ENCODE assay signal across 30 mouse cellular contexts in the genomic region with DNA sequence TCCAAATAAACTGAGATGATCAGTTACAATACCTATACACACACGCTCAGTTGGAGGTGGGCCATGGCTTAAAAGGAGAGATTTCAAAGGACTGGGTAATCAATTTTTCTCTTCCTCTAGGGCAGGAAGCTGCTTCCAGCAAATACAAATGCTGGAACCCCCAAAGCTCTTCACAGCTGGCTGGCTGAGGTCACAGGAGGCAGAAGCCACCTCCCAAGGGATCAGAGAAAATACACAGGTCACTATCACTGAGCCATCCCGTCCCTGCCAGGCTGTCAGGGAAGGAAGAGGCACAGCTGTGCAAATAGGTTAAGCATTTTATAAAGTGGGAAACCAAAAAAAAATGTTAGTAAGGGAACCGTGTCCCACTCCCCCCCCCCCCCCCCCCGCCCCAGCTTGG.
DNase-seq lines count a peak whose midpoint lies in the region; ATAC-seq and TF ChIP-seq lines count a peak whose summit lies in the region.
"Had no signal": no experiment of that assay in that cellular context is flagged by ENCODE, and none has a peak within 500 bp of the region (broad histone marks: within the 10 kb centered on the region; RNA-seq: fewer than 3 reads in every experiment).

No protein-coding gene starts in this region.

- H3K4me1 ChIP-seq in kidney, embryonic 14.5 days (ENCODE audit: control insufficient read depth, insufficient read depth, low read length), result peaks cover 24% of the 10 kb centered on the region
- peaks cover 2% of the 10 kb centered on the region; the same call in 1 of the 2 replicates for H3K4me1 ChIP-seq in midbrain, embryonic 11.5 days (ENCODE audit: control insufficient read depth, insufficient read depth, low read length)
- peaks cover 1% of the 10 kb centered on the region; the same call in 1 of the 2 replicates for H3K4me1 ChIP-seq in midbrain, postnatal 0 days (ENCODE audit: insufficient read depth, low read length)
- H3K4me1 ChIP-seq in CH12.LX (ENCODE audit: control insufficient read depth in 1 of 2, insufficient read depth in 2 of 2), result peaks cover 6 to 59% of the 10 kb centered on the region in 2 experiments; a peak in 3 of 4 replicates

- no peak for TF ChIP-seq EP300 in CH12.LX (IDR thresholded peaks at IDR 0.05; ENCODE audit: low read length)

- TF ChIP-seq CTCF in midbrain, postnatal 0 days (IDR thresholded peaks at IDR 0.05), result no peak
- no peak for TF ChIP-seq CTCF in CH12.LX (conservative IDR thresholded peaks at IDR 0.05 in 1 of 2, IDR thresholded peaks at IDR 0.05 in 1 of 2; ENCODE audit: low read depth in 2 of 2, low read length in 2 of 2)

- in situ Hi-C loops in CH12.LX (cut with MboI; ENCODE audit: low pct_ligation_motif_present, low pct_unique_long_range_greater_than_20kb, low sequenced_read_pairs), result loop anchor here (5.0 to 25.0 kb wide), 2 partner anchors 198 to 637 kb away; no protein-coding TSS in a partner anchor

- WGBS in kidney, embryonic 14.5 days, result 20% methylated on average over 4 of the region's 4 CpGs
- 45% methylated on average over 3 of the region's 4 CpGs for WGBS in midbrain, embryonic 11.5 days
- 48% methylated on average over 4 of the region's 4 CpGs for WGBS in midbrain, postnatal 0 days

- no peak for TF ChIP-seq RAD21 in CH12.LX (IDR thresholded peaks at IDR 0.05; ENCODE audit: low read depth, low read length)

- no peaks in the 10 kb centered on the region for H3K79me2 ChIP-seq in CH12.LX (replicated peaks; ENCODE audit: control insufficient read depth, extremely low read depth, insufficient read depth, poor library complexity, severe bottlenecking)

- H3K27me3 ChIP-seq in kidney, embryonic 14.5 days (ENCODE audit: control insufficient read depth, insufficient read depth, low read length), result no peaks in the 10 kb centered on the region
- H3K27me3 ChIP-seq in midbrain, embryonic 11.5 days (ENCODE audit: control insufficient read depth, insufficient read depth, low read length), result no peaks in the 10 kb centered on the region
- H3K27me3 ChIP-seq in midbrain, postnatal 0 days (ENCODE audit: insufficient read depth, low read length), result no peaks in the 10 kb centered on the region
- H3K27me3 ChIP-seq in CH12.LX (replicated peaks), result no peaks in the 10 kb centered on the region
- H3K27me3 ChIP-seq: embryonic facial prominence, embryonic 13.5 days; forebrain, embryonic 15.5 days; heart, embryonic 15.5 days; hindbrain, embryonic 13.5 days; limb, embryonic 15.5 days; liver, embryonic 13.5 days had no signal

- no peak for TF ChIP-seq POLR2A in CH12.LX (IDR thresholded peaks at IDR 0.05; ENCODE audit: low read depth, low read length)

- H3K9me3 ChIP-seq in kidney, embryonic 14.5 days (ENCODE audit: control insufficient read depth, low read length), result no peaks in the 10 kb centered on the region
- H3K9me3 ChIP-seq in midbrain, embryonic 11.5 days (ENCODE audit: control insufficient read depth, low read length), result no peaks in the 10 kb centered on the region
- no peaks in the 10 kb centered on the region for H3K9me3 ChIP-seq in midbrain, postnatal 0 days (ENCODE audit: low read length)
- no peaks in the 10 kb centered on the region for H3K9me3 ChIP-seq in CH12.LX (replicated peaks; ENCODE audit: low read length)
- H3K9me3 ChIP-seq: embryonic facial prominence, embryonic 13.5 days; forebrain, embryonic 10.5 days; forebrain, embryonic 15.5 days; heart, embryonic 10.5 days; heart, embryonic 15.5 days; hindbrain, embryonic 13.5 days; limb, embryonic 10.5 days; limb, embryonic 15.5 days; liver, embryonic 13.5 days had no signal

- dilution Hi-C loops in CH12.LX (cut with MboI; ENCODE audit: extremely low pct_ligation_motif_present, extremely low pct_unique_long_range_greater_than_20kb, low sequenced_read_pairs), result no loop called here

- no peak for DNase-seq in kidney, postnatal 10 days
- DNase-seq in midbrain, embryonic 11.5 days (ENCODE audit: low spot score, missing footprints), result peak; percentile 79
- DNase-seq in midbrain, postnatal 0 days (ENCODE audit: low spot score), result no peak
- peak; percentile 29 for DNase-seq in CH12.LX (ENCODE audit: extremely low read depth)
- DNase-seq in mesoderm, embryonic 11.5 days (ENCODE audit: low read depth, low spot score), result peak; percentile 56
- DNase-seq in left cerebral cortex, postnatal 25 days (ENCODE audit: low spot score in 2 of 2), result no peak
- DNase-seq in adrenal gland, postnatal 10 days, result no peak
- DNase-seq: adrenal gland, postnatal 36 days; cerebellum, adult 18-20 months; cerebellum, postnatal 14 days; gastrocnemius, postnatal 25 days; kidney, postnatal 25 days; layer of hippocampus, postnatal 36 days; liver, embryonic 13.5 days; right cerebral cortex, adult 18-20 months; spleen, adult 18-20 months had no signal

- H3K4me3 ChIP-seq in kidney, embryonic 14.5 days (ENCODE audit: low read length), result no peak overlapping the region
- H3K4me3 ChIP-seq in midbrain, embryonic 11.5 days (ENCODE audit: low read depth, low read length), result no peak overlapping the region
- H3K4me3 ChIP-seq in midbrain, postnatal 0 days (ENCODE audit: low read depth, low read length), result no peak overlapping the region
- H3K4me3 ChIP-seq in CH12.LX (replicated peaks in 1 of 3; ENCODE audit: low read depth in 2 of 3, low read length in 2 of 3, poor library complexity in 1 of 3), result no peak overlapping the region
- H3K4me3 ChIP-seq: embryonic facial prominence, embryonic 13.5 days; forebrain, embryonic 10.5 days; forebrain, embryonic 15.5 days; heart, embryonic 10.5 days; heart, embryonic 15.5 days; hindbrain, embryonic 13.5 days; limb, embryonic 10.5 days; limb, embryonic 15.5 days; liver, embryonic 13.5 days; myocyte had no signal

- H3K9ac ChIP-seq in kidney, embryonic 14.5 days (ENCODE audit: low read depth, low read length), result no peak overlapping the region
- no peak overlapping the region for H3K9ac ChIP-seq in midbrain, embryonic 11.5 days (ENCODE audit: low read length)
- no peak overlapping the region for H3K9ac ChIP-seq in midbrain, postnatal 0 days (replicated peaks; ENCODE audit: low read length, poor library complexity, severe bottlenecking)
- no peak overlapping the region for H3K9ac ChIP-seq in CH12.LX (ENCODE audit: insufficient read depth, low read depth)
- H3K9ac ChIP-seq: embryonic facial prominence, embryonic 13.5 days; forebrain, embryonic 15.5 days; heart, embryonic 15.5 days; hindbrain, embryonic 13.5 days; limb, embryonic 15.5 days; liver, embryonic 13.5 days had no signal

- intact Hi-C loops in left cerebral cortex, postnatal 25 days (cut with DNase I), result no loop called here

- H3K4me2 ChIP-seq in kidney, embryonic 14.5 days (replicated peaks; ENCODE audit: low read depth, low read length), result no peak overlapping the region
- H3K4me2 ChIP-seq in midbrain, embryonic 11.5 days, result no peak overlapping the region
- no peak overlapping the region for H3K4me2 ChIP-seq in midbrain, postnatal 0 days (ENCODE audit: low read depth, low read length, poor library complexity, severe bottlenecking)
- no peak overlapping the region; the same call in 1 of the 2 replicates for H3K4me2 ChIP-seq in CH12.LX (ENCODE audit: insufficient read depth, low read depth, poor library complexity, severe bottlenecking)
- H3K4me2 ChIP-seq: embryonic facial prominence, embryonic 13.5 days; forebrain, embryonic 15.5 days; heart, embryonic 15.5 days; hindbrain, embryonic 13.5 days; limb, embryonic 15.5 days; liver, embryonic 13.5 days had no signal

- ATAC-seq in kidney, embryonic 14.5 days (ENCODE audit: low FRiP score, low TSS enrichment), result peak; percentile 71; the same call in 1 of the 2 replicates
- no peak for ATAC-seq in midbrain, embryonic 11.5 days (ENCODE audit: low FRiP score)
- ATAC-seq in midbrain, postnatal 0 days (ENCODE audit: low FRiP score), result no peak
- ATAC-seq: CD4-positive, CD25-positive, alpha-beta regulatory T cell, adult 4 months; forebrain, embryonic 15.5 days; intestine, postnatal 0 days; lung, postnatal 0 days had no signal

- H3K36me3 ChIP-seq in kidney, embryonic 14.5 days (ENCODE audit: control insufficient read depth, insufficient read depth, low read length), result no peaks in the 10 kb centered on the region
- no peaks in the 10 kb centered on the region for H3K36me3 ChIP-seq in midbrain, embryonic 11.5 days (ENCODE audit: control insufficient read depth, insufficient read depth, low read length)
- H3K36me3 ChIP-seq in midbrain, postnatal 0 days (ENCODE audit: insufficient read depth, low read length), result no peaks in the 10 kb centered on the region
- peaks cover 0 to 16% of the 10 kb centered on the region in 2 experiments for H3K36me3 ChIP-seq in CH12.LX (replicated peaks in 1 of 2; ENCODE audit: control insufficient read depth in 1 of 2, insufficient read depth in 1 of 2, low read length in 1 of 2)
- H3K36me3 ChIP-seq: embryonic facial prominence, embryonic 13.5 days; forebrain, embryonic 10.5 days; forebrain, embryonic 15.5 days; heart, embryonic 10.5 days; heart, embryonic 15.5 days; hindbrain, embryonic 13.5 days; limb, embryonic 10.5 days; limb, embryonic 15.5 days; liver, embryonic 13.5 days had no signal

- H3K27ac ChIP-seq in kidney, embryonic 14.5 days (ENCODE audit: low read depth, low read length), result peak overlapping the region; percentile 3; the same call in 1 of the 2 replicates
- H3K27ac ChIP-seq in midbrain, embryonic 11.5 days (ENCODE audit: low read depth, low read length), result no peak overlapping the region; the same call in 1 of the 2 replicates
- no peak overlapping the region for H3K27ac ChIP-seq in midbrain, postnatal 0 days (ENCODE audit: low read depth, low read length)
- H3K27ac ChIP-seq in CH12.LX (ENCODE audit: insufficient read depth, low read depth), result no peak overlapping the region
- H3K27ac ChIP-seq: embryonic facial prominence, embryonic 13.5 days; forebrain, embryonic 10.5 days; forebrain, embryonic 15.5 days; heart, embryonic 10.5 days; heart, embryonic 15.5 days; limb, embryonic 10.5 days; limb, embryonic 15.5 days; liver, embryonic 13.5 days; macrophage had no signal

TF ChIP-seq in CH12.LX, 34 proteins besides CTCF, POLR2A, EP300 and RAD21:
- TF ChIP-seq NRF1 (IDR thresholded peaks at IDR 0.05; ENCODE audit: low read depth, low read length) (no peak), ZNF384 (IDR thresholded peaks at IDR 0.05; ENCODE audit: low read depth, low read length) (no peak), PAX5 (IDR thresholded peaks at IDR 0.05; ENCODE audit: low read length) (no peak), MAX (IDR thresholded peaks at IDR 0.05; ENCODE audit: low read length) (no peak), RCOR1 (conservative IDR thresholded peaks at IDR 0.05; ENCODE audit: low read depth, low read length) (no peak), ETS1 (conservative IDR thresholded peaks at IDR 0.05; ENCODE audit: low read depth, low read length) (0 out of 2 replicates have a peak, but pooled peaks have one; percentile 22), ELF1 (IDR thresholded peaks at IDR 0.05; ENCODE audit: low read depth, low read length) (no peak)
TF ChIP-seq in CH12.LX: peak in this region for 1.

Comparison
In these comparisons a context has a peak if more than half of its experiments do, and no peak if none do; other contexts are left out.
1. DNase-seq: peak in midbrain, embryonic 11.5 days (single experiment), CH12.LX (single experiment) and mesoderm, embryonic 11.5 days (single experiment); none in kidney, postnatal 10 days (single experiment), midbrain, postnatal 0 days (single experiment), left cerebral cortex, postnatal 25 days (0 of 2) and adrenal gland, postnatal 10 days (single experiment).